ENCODE assay signal across 24 mouse cellular contexts in the genomic region with DNA sequence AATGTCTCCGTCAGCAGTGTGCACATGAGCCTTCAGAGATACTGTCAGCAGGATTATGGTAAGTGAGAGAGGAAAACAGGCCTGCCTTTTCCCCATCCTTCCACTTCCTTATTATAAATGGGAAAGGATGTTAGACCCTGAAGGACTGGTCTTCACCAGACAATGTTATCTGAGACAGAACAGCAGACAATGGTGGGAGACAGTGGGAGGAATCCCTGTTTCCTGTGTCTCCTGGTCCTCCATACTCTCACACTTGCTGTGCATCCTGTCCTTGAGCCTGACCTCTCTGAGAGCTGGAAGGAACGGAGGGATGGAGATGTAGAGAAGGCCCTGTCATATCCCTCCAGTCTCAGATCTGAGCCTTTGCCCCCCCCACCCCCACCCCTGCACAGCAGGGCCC. TPM values are rescaled to one million over a fixed set of nuclear protein-coding genes. Genes with fewer than 3 reads are reported as not detected.
A peak's percentile ranks its signal among the peaks of the same experiment; 100 is the strongest.
DNase-seq lines count a peak whose midpoint lies in the region; ATAC-seq and TF ChIP-seq lines count a peak whose summit lies in the region.
"Had no signal": no experiment of that assay in that cellular context is flagged by ENCODE, and none has a peak within 500 bp of the region (broad histone marks: within the 10 kb centered on the region; RNA-seq: fewer than 3 reads in every experiment).

No protein-coding gene starts in this region.

- H3K4me1 ChIP-seq in hindbrain, embryonic 10.5 days (replicated peaks): peaks cover 47% of the 10 kb centered on the region
- no peaks in the 10 kb centered on the region for H3K4me1 ChIP-seq in hindbrain, postnatal 0 days (ENCODE audit: insufficient read depth, low read length)
- H3K4me1 ChIP-seq in lung, postnatal 0 days (ENCODE audit: insufficient read depth, low read depth, low read length): no peaks in the 10 kb centered on the region
- no peaks in the 10 kb centered on the region for H3K4me1 ChIP-seq in liver, embryonic 15.5 days (replicated peaks)
- H3K4me1 ChIP-seq: forebrain, embryonic 15.5 days had no signal

- H3K27ac ChIP-seq in hindbrain, embryonic 10.5 days: 0 out of 2 replicates have a peak overlapping the region, but pooled peaks have one; percentile 31
- no peak overlapping the region for H3K27ac ChIP-seq in hindbrain, postnatal 0 days
- no peak overlapping the region for H3K27ac ChIP-seq in lung, postnatal 0 days (ENCODE audit: low read length)
- no peak overlapping the region for H3K27ac ChIP-seq in liver, embryonic 15.5 days (replicated peaks)
- H3K27ac ChIP-seq: embryonic facial prominence, embryonic 12.5 days; embryonic facial prominence, embryonic 15.5 days; forebrain, embryonic 12.5 days; forebrain, embryonic 15.5 days; heart, embryonic 15.5 days; hindbrain, embryonic 14.5 days had no signal

- H3K9ac ChIP-seq in hindbrain, postnatal 0 days (replicated peaks; ENCODE audit: low read length): no peak overlapping the region
- no peak overlapping the region for H3K9ac ChIP-seq in lung, postnatal 0 days (replicated peaks; ENCODE audit: low read depth)
- H3K9ac ChIP-seq in liver, embryonic 15.5 days: no peak overlapping the region
- H3K9ac ChIP-seq: embryonic facial prominence, embryonic 12.5 days; embryonic facial prominence, embryonic 15.5 days; forebrain, embryonic 12.5 days; forebrain, embryonic 15.5 days; heart, embryonic 12.5 days; heart, embryonic 15.5 days; hindbrain, embryonic 14.5 days had no signal

- H3K36me3 ChIP-seq in hindbrain, embryonic 10.5 days: no peaks in the 10 kb centered on the region
- no peaks in the 10 kb centered on the region for H3K36me3 ChIP-seq in hindbrain, postnatal 0 days (ENCODE audit: insufficient read depth, low read length)
- no peaks in the 10 kb centered on the region for H3K36me3 ChIP-seq in lung, postnatal 0 days (ENCODE audit: insufficient read depth, low read length)
- H3K36me3 ChIP-seq in liver, embryonic 15.5 days (replicated peaks): no peaks in the 10 kb centered on the region
- H3K36me3 ChIP-seq: embryonic facial prominence, embryonic 12.5 days; embryonic facial prominence, embryonic 15.5 days; forebrain, embryonic 12.5 days; forebrain, embryonic 15.5 days; heart, embryonic 12.5 days; heart, embryonic 15.5 days had no signal

- H3K4me2 ChIP-seq in hindbrain, postnatal 0 days (ENCODE audit: low read depth, low read length): no peak overlapping the region
- no peak overlapping the region for H3K4me2 ChIP-seq in lung, postnatal 0 days (replicated peaks; ENCODE audit: low read depth, low read length)
- H3K4me2 ChIP-seq in liver, embryonic 15.5 days: no peak overlapping the region
- H3K4me2 ChIP-seq: embryonic facial prominence, embryonic 12.5 days; embryonic facial prominence, embryonic 15.5 days; forebrain, embryonic 12.5 days; forebrain, embryonic 15.5 days; heart, embryonic 12.5 days; heart, embryonic 15.5 days; hindbrain, embryonic 14.5 days had no signal

- no peak for DNase-seq in hindbrain, embryonic 10.5 days (ENCODE audit: low spot score)
- no peak for DNase-seq in hindbrain, postnatal 0 days (ENCODE audit: low spot score)
- DNase-seq in lung, postnatal 0 days (ENCODE audit: low spot score): peak; percentile 3
- no peak for DNase-seq in lung, adult 18-20 months
- DNase-seq in cerebellum, adult 11 months: no peak
- no peak for DNase-seq in layer of hippocampus, adult 18-20 months (ENCODE audit: low spot score in 2 of 2)
- DNase-seq: adrenal gland, adult 8-10 months; adrenal gland, postnatal 25 days; cerebellum, adult 18-20 months; cerebellum, adult 9-10 months; cerebellum, postnatal 14 days; gastrocnemius, postnatal 25 days; heart, adult 18-20 months; heart, postnatal 10 days; heart, postnatal 36 days had no signal

- peaks cover 59% of the 10 kb centered on the region for H3K27me3 ChIP-seq in hindbrain, embryonic 10.5 days (ENCODE audit: insufficient read depth, poor library complexity, severe bottlenecking)
- H3K27me3 ChIP-seq in hindbrain, postnatal 0 days (ENCODE audit: insufficient read depth, low read length): no peaks in the 10 kb centered on the region
- no peaks in the 10 kb centered on the region for H3K27me3 ChIP-seq in lung, postnatal 0 days (replicated peaks; ENCODE audit: insufficient read depth, low read length)
- H3K27me3 ChIP-seq in liver, embryonic 15.5 days: peaks cover 10% of the 10 kb centered on the region; the same call in 1 of the 2 replicates
- H3K27me3 ChIP-seq: embryonic facial prominence, embryonic 12.5 days; embryonic facial prominence, embryonic 15.5 days; forebrain, embryonic 15.5 days; heart, embryonic 12.5 days; heart, embryonic 15.5 days had no signal

- 69% methylated on average over 2 of the region's 2 CpGs for WGBS in hindbrain, embryonic 10.5 days
- WGBS in hindbrain, postnatal 0 days: 76% methylated on average over 2 of the region's 2 CpGs
- 73% methylated on average over 2 of the region's 2 CpGs for WGBS in lung, postnatal 0 days
- 55% methylated on average over 2 of the region's 2 CpGs for WGBS in liver, embryonic 15.5 days (ENCODE audit: insufficient replicate concordance)

- no peak for ATAC-seq in hindbrain, postnatal 0 days
- ATAC-seq in lung, postnatal 0 days: no peak
- peak; percentile 51 for ATAC-seq in liver, embryonic 15.5 days (ENCODE audit: insufficient read depth)
- ATAC-seq: activated CD4-positive, CD25-positive, alpha-beta regulatory T cell, adult 4 months; forebrain, embryonic 15.5 days had no signal

- TF ChIP-seq CTCF in hindbrain, postnatal 0 days (IDR thresholded peaks at IDR 0.05; ENCODE audit: low read depth): no peak
- TF ChIP-seq CTCF in lung, postnatal 0 days (IDR thresholded peaks at IDR 0.05): no peak

- no peak for TF ChIP-seq EP300 in lung, postnatal 0 days (IDR thresholded peaks at IDR 0.05)

- H3K4me3 ChIP-seq in hindbrain, embryonic 10.5 days: no peak overlapping the region
- no peak overlapping the region for H3K4me3 ChIP-seq in hindbrain, postnatal 0 days (ENCODE audit: low read length)
- no peak overlapping the region for H3K4me3 ChIP-seq in lung, postnatal 0 days (ENCODE audit: low read depth, low read length)
- H3K4me3 ChIP-seq in liver, embryonic 15.5 days (replicated peaks): no peak overlapping the region
- H3K4me3 ChIP-seq: embryonic facial prominence, embryonic 12.5 days; embryonic facial prominence, embryonic 15.5 days; forebrain, embryonic 12.5 days; forebrain, embryonic 15.5 days; heart, embryonic 12.5 days; heart, embryonic 15.5 days had no signal

- no peaks in the 10 kb centered on the region for H3K9me3 ChIP-seq in hindbrain, embryonic 10.5 days
- no peaks in the 10 kb centered on the region for H3K9me3 ChIP-seq in hindbrain, postnatal 0 days (ENCODE audit: low read length)
- H3K9me3 ChIP-seq in lung, postnatal 0 days (ENCODE audit: low read length): no peaks in the 10 kb centered on the region
- no peaks in the 10 kb centered on the region for H3K9me3 ChIP-seq in liver, embryonic 15.5 days (replicated peaks)
- H3K9me3 ChIP-seq: embryonic facial prominence, embryonic 12.5 days; embryonic facial prominence, embryonic 15.5 days; forebrain, embryonic 12.5 days; forebrain, embryonic 15.5 days; heart, embryonic 12.5 days; heart, embryonic 15.5 days had no signal

RNA-seq across cellular contexts. Expression of a gene that starts 1.8 kb away (rescaled TPM):
- polyA plus RNA-seq in hindbrain, embryonic 10.5 days (2016; fragmentation: Nextera tagmentation; extraction: Ambion mirVana): 0.62 and 0.77 TPM in 2 replicates
- 0.68 and 0.79 TPM in 2 replicates for total RNA-seq in hindbrain, postnatal 0 days (2014; rRNA removed)
- 0.35 and 0.48 TPM in 2 replicates for polyA plus RNA-seq in hindbrain, postnatal 0 days (2015; fragmentation: Nextera tagmentation; extraction: Ambion mirVana)
- polyA plus RNA-seq in lung, postnatal 0 days (2015; fragmentation: Nextera tagmentation; extraction: Ambion mirVana): 1.0 and 2.0 TPM in 2 replicates
- polyA plus RNA-seq in liver, embryonic 15.5 days (2015; fragmentation: Nextera tagmentation; extraction: Ambion mirVana): 0.05 and 0.06 TPM in 2 replicates
- total RNA-seq in layer of hippocampus, adult 18-20 months (2021): 1 to 10 TPM; 2.5 to 3.5 TPM
- polyA plus RNA-seq: activated CD4-positive, CD25-positive, alpha-beta regulatory T cell, adult 4 months had no signal

RNA-seq across cellular contexts. Expression of a gene that starts 7.3 kb away (rescaled TPM):
- polyA plus RNA-seq in hindbrain, embryonic 10.5 days (2016; fragmentation: Nextera tagmentation; extraction: Ambion mirVana): 8.3 and 13.0 TPM in 2 replicates
- total RNA-seq in hindbrain, postnatal 0 days (2014; rRNA removed): 89.4 and 91.0 TPM in 2 replicates
- 76.9 and 78.2 TPM in 2 replicates for polyA plus RNA-seq in hindbrain, postnatal 0 days (2015; fragmentation: Nextera tagmentation; extraction: Ambion mirVana)
- 1.5 and 2.4 TPM in 2 replicates for polyA plus RNA-seq in lung, postnatal 0 days (2015; fragmentation: Nextera tagmentation; extraction: Ambion mirVana)
- polyA plus RNA-seq in liver, embryonic 15.5 days (2015; fragmentation: Nextera tagmentation; extraction: Ambion mirVana): 0.26 and 0.44 TPM in 2 replicates
- 100 to 1,000 TPM; 182 TPM for total RNA-seq in layer of hippocampus, adult 18-20 months (2021)

RNA-seq across cellular contexts. Expression of a gene that starts 8.5 kb away (rescaled TPM):
- polyA plus RNA-seq in hindbrain, embryonic 10.5 days (2016; fragmentation: Nextera tagmentation; extraction: Ambion mirVana): 0.39 and 0.98 TPM in 2 replicates
- 0.94 TPM in 1 of 2 replicates, not detected in the other for total RNA-seq in hindbrain, postnatal 0 days (2014; rRNA removed)
- 0.68 and 0.80 TPM in 2 replicates for polyA plus RNA-seq in hindbrain, postnatal 0 days (2015; fragmentation: Nextera tagmentation; extraction: Ambion mirVana)
- polyA plus RNA-seq in lung, postnatal 0 days (2015; fragmentation: Nextera tagmentation; extraction: Ambion mirVana): 2.4 TPM in 2 replicates
- polyA plus RNA-seq in liver, embryonic 15.5 days (2015; fragmentation: Nextera tagmentation; extraction: Ambion mirVana): not detected in 2 replicates
- 10 to 100 TPM in 1 of 2 experiments, 1 to 10 TPM in 1; 6.8 to 13.4 TPM for total RNA-seq in layer of hippocampus, adult 18-20 months (2021)
- total RNA-seq: adrenal gland, postnatal 25 days; heart, adult 18-20 months had no signal
- polyA plus RNA-seq: activated CD4-positive, CD25-positive, alpha-beta regulatory T cell, adult 4 months; heart, embryonic 12.5 days; heart, embryonic 15.5 days had no signal

RNA-seq across cellular contexts. Expression of a gene that starts 12.5 kb away (rescaled TPM):
- polyA plus RNA-seq in hindbrain, embryonic 10.5 days (2016; fragmentation: Nextera tagmentation; extraction: Ambion mirVana): 3.0 and 3.4 TPM in 2 replicates
- 4.2 and 12.2 TPM in 2 replicates for total RNA-seq in hindbrain, postnatal 0 days (2014; rRNA removed)
- 4.6 and 5.3 TPM in 2 replicates for polyA plus RNA-seq in hindbrain, postnatal 0 days (2015; fragmentation: Nextera tagmentation; extraction: Ambion mirVana)
- 6.8 and 9.4 TPM in 2 replicates for polyA plus RNA-seq in lung, postnatal 0 days (2015; fragmentation: Nextera tagmentation; extraction: Ambion mirVana)
- 0.46 and 0.85 TPM in 2 replicates for polyA plus RNA-seq in liver, embryonic 15.5 days (2015; fragmentation: Nextera tagmentation; extraction: Ambion mirVana)
- total RNA-seq in layer of hippocampus, adult 18-20 months (2021): 10 to 100 TPM; 47.6 to 50.2 TPM

RNA-seq across cellular contexts. Expression of a gene that starts 22.9 kb away (rescaled TPM):
- 1,010 and 1,126 TPM in 2 replicates for polyA plus RNA-seq in hindbrain, embryonic 10.5 days (2016; fragmentation: Nextera tagmentation; extraction: Ambion mirVana)
- 999 and 1,175 TPM in 2 replicates for total RNA-seq in hindbrain, postnatal 0 days (2014; rRNA removed)
- polyA plus RNA-seq in hindbrain, postnatal 0 days (2015; fragmentation: Nextera tagmentation; extraction: Ambion mirVana): 519 and 535 TPM in 2 replicates
- polyA plus RNA-seq in lung, postnatal 0 days (2015; fragmentation: Nextera tagmentation; extraction: Ambion mirVana): 720 and 782 TPM in 2 replicates
- 533 and 542 TPM in 2 replicates for polyA plus RNA-seq in liver, embryonic 15.5 days (2015; fragmentation: Nextera tagmentation; extraction: Ambion mirVana)
- 100 to 1,000 TPM; 359 to 364 TPM for total RNA-seq in layer of hippocampus, adult 18-20 months (2021)
